Mouse (Mus musculus) testis, postnatal 14 days (tissue): ENCODE data around the gene Platr25.
A peak's percentile ranks its signal among the peaks of the same experiment; 100 is the strongest.
"Not testable (repeated sequence)": the region's sequence is repeated elsewhere in the genome, so short reads cannot be mapped to it uniquely, and the experiment has no call there.

Experiments
- DNase-seq: peaks from one replicate; pipeline ENCODE4 v3.0.0; 2021; ENCODE audit warnings: low spot score

Platr25 gene

DNA sequence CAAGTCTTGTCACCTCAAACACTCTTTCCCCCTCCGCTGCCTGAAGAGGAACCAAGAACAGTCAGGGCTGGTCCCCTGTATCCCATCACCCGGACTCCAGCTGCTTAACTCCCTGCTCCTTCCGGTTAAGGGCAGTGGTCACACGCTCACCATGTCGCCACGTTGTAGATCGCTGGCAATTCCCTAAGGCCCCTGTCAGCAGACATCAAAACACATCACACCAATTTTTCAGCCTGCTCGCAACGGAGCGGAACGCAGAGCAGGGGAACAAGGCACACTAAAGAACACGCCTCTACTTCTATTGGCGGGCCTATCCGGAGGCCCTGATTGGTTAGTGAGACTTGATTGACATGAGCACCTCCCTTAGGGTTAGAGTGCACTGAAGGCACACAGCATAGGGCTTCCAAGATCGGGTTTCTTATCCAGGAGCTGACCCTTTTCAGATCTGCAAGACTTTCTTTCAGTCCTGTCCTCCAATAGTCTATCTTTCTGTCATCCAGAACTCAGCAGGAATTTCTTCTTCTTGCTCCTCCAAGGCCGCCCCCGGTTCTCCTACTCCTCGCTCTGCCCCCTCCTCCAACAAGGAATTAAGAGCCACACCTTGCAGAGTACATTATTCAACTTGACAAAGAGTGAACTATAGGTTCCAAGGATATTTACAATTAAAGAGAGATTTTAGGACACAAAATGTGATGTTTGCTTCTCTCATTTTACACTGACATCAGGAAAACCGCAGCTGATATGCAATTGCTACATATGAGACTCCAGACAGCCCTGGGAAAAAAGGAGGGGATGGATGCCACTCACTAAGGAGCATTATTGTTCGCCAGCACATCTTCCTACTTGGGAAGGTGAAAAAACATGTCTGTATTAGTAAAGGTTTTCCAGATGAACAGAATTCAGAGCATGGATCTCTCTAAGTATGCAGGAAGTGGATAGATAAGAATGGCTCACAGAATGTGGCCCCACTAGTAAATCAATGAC, at the start of gene Platr25:
Platr25 (minus strand) TSS at position 278 of the 984 bp plus-strand sequence.
- peak; percentile 73 for DNase-seq

DNA sequence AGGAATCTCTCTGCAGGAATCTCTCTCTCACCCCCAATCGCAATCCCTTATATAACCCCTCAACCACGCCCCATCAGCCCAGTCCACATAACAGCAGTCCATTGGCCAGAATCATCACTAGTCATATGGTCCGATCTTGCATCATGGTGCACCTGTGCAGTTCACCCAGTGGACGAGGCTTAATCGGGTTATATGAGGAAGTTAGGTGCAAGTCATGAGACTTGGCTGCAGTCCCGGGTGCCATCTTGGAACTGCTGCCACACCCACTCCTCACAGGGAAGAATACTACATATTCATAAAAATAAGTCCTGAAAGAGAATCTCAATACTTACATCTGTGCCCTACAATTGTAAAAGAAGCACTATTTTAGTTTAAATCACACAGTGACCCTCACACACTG, 47.5 kb upstream of the Platr25 start:
- DNase-seq, result not testable (repeated sequence)

DNA sequence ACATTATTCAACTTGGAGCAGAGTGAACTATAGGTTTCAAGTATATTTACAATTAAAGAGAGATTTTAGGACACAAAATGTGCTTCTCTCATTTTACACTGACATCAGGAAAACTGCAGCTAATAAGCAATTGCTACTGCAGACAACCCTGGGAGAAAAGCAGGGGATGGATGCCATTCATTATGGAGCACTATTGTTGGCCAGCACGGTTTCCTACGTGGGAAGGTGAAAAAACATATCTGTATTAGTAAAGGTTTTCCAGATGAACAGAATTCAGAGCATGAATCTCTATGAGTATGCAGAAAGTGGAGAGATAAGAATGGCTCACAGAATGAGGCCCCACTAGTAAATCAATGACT, 25.6 kb upstream of the Platr25 start:
- not testable (repeated sequence) for DNase-seq

DNA sequence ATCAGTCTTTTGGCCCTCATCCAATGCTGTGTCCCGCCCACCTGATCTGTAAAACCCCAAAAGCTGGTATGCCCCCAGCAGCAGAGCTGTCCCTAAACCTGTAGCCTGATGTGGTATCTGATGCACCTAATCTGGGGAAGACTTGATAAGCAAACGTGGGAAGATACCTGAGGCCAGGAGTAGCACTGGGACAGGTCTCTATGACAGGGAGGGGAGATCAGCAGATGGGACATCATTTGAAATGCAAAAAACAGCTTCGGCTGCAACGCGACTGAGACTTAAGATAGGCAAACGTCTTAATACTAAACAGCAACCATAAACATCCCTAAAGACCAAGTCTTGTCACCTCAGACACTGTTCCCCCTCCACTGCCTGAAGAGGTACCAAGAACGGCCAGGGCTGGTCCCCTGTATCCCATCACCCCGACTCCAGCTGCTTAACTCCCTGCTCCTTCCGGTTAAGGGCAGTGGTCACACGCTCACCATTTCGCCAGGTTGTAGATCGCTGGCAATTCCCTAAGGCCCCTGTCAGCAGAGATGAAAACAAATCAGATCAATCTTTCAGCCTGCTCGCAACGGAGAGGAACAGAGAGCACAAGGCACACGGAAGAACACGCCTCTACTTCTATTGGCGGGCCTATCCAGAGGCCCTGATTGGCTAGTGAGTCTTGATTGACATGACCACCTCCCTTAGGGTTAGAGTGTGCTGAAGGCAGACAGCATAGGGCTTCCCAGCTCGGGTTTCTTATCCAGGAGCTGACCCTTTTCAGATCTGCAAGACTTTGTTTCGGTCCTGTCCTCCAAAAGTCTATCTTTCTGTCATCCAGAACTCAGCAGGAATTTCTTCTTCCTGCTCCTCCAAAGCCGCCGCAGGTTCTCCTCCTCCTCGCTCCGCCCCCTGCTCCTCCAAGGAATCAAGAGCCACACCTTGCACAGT, 25.0 kb upstream of the Platr25 start, which contains the start of gene Gm5141:
Gm5141 (minus strand) TSS at position 610 of the 936 bp plus-strand sequence.
- peak; percentile 29 for DNase-seq

DNA sequence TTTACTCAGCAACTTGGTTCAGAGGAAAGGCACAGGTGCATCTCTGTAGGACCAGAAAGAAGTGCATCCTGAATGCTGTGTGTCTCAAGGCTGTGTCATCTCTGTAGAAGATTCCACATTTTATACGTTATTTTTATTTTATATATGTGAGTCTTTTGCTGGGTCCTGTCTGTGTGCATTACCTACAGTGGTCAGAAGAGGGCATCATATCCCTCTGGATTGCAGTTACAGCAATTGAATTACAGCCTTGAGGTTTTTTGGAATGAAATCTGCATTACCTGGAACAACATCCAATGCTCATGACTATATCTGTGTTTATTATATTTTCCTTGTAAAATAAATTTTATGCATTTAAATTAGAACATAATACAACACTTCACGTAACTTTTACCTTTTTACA, 3.3 kb upstream of the Platr25 start:
- not testable (repeated sequence) for DNase-seq

DNA sequence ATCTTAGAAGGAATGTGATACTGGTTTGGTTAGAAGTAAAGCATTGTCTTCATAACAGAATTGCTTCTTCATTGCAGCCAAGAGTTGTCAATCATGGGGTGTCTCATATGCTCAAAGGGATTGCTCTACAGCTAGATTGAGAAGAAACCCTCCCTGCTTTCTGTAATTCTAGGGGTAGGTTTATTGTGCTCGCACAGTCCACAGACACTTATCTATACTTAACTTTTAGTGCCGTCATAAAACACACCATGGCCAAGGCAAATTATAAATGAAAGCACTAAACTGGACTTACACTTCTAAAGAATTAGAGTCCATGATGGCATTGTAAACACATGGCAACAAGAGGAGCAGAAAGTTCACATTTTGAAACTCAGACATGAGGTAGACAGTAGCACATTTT, 27.2 kb downstream of the Platr25 start:
- DNase-seq, result no peak

DNA sequence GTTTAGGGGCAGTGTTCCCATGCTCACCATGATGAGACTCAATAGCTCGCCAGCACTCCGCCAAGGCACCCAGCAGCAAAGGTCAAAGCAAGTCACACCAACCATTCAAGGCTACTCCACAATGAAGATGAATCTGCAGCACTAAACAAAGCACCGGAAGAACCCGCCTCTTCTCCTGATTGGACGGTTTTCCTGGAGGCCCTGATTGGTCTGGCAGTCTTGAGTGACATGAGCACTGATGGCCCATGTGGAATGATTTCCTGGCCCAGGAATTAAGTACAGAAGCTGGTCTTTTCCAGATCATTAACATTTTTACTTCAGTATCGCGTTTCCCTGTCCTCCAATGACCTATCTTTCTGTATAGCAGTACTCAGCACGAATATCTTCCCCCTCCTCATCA, 47.9 kb downstream of the Platr25 start:
- DNase-seq, result peak; percentile 22

DNA sequence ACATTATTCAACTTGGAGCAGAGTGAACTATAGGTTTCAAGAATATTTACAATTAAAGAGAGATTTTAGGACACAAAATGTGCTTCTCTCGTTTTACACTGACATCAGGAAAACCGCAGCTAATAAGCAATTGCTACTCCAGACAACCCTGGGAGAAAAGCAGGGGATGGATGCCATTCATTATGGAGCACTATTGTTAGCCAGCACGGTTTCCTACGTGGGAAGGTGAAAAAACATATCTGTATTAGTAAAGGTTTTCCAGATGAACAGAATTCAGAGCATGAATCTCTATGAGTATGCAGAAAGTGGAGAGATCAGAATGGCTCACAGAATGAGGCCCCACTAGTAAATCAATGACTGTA, 75.2 kb downstream of the Platr25 start:
- not testable (repeated sequence) for DNase-seq

DNA sequence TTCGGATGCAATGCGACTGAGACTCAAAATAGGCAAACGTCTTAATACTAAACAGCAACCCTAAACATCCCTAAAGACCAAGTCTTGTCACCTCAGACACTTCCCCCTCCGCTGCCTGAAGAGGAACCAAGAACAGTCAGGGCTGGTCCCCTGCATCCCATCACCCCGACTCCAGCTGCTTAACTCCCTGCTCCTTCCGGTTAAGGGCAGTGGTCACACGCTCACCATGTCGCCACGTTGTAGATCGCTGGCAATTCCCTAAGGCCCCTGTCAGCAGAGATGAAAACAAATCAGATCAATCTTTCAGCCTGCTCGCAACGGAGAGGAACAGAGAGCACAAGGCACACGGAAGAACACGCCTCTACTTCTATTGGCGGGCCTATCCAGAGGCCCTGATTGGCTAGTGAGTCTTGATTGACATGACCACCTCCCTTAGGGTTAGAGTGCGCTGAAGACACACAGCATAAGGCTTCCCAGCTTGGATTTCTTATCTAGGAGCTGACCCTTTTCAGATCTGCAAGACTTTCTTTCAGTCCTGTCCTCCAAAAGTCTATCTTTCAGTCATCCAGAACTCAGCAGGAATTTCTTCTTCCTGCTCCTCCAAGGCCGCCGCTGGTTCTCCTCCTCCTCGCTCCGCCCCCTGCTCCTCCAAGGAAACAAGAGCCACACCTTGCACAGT, 75.8 kb downstream of the Platr25 start:
- peak; percentile 33 for DNase-seq

DNA sequence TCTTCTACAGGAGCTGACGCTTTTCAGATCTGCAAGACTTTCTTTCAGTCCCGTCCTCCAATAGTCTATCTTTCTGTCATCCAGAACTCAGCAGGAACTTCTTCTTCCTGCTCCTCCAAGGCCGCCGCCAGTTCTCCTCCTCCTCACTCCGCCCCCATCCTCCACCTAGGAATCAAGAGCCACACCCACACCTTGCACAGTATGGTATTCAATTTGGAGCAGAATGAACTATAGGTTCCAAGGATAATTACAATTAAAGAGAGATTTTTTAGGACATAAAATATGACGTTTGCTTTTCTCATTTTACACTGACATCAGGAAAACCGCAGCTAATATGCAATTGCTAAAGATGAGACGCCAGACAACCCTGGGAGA, 107.2 kb downstream of the Platr25 start:
- no peak for DNase-seq

DNA sequence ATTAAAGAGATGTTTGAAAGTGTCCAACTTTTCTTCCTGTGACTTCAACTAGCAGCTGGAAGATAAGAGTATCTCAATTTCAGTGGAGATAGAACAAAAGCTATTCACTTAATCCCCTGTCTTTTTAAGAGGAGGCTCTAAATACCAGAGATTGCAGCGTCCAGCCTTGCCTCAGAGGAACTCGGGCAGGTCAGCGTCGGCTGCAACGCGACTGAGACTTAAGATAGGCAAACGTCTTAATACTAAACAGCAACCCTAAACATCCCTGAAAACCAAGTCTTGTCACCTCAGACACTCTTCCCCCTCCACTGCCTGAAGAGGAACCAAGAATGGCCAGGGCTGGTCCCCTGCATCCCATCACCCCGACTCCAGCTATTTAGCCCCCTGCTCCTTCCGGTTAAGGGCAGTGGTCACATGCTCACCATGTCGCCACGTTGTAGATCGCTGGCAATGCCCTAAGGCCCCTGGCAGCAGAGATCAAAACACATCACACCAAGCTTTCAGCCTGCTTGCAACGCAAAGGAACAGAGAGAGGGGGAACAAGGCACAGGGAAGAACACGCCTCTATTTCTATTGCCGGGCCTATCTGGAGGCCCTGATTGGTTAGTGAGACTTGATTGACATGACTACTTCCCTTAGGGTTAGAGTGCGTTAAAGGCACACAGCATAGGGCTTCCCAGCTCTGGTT, 107.7 kb downstream of the Platr25 start:
- peak; percentile 77 for DNase-seq

DNA sequence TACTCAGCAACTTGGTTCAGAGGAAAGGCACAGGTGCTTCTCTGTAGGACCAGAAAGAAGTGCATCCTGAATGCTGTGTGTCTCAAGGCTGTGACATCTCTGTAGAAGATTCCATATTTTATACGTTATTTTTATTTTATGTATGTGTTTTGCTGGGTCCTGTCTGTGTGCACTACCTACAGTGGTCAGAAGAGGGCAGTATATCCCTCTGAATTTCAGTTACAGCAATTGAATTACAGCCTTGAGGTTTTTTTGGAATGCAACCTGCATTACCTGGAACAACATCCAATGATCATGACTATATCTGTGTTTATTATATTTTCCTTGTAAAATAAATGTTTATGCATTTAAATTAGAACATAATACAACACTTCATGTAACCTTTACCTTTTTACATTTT, 133.4 kb downstream of the Platr25 start:
- not testable (repeated sequence) for DNase-seq

DNA sequence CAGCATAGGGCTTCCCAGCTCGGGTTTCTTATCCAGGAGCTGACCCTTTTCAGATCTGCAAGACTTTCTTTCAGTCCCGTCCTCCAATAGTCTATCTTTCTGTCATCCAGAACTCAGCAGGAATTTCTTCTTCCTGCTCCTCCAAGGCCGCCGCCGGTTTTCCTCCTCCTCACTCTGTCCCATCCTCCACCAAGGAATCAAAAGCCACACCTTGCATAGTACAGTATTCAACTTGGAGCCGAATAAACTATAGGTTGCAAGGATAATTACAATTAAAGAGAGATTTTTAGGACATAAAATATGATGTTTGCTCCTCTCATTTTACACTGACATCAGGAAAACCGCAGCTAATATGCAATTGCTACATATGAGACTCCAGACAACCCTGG, 136.2 kb downstream of the Platr25 start:
- DNase-seq, result not testable (repeated sequence)

DNA sequence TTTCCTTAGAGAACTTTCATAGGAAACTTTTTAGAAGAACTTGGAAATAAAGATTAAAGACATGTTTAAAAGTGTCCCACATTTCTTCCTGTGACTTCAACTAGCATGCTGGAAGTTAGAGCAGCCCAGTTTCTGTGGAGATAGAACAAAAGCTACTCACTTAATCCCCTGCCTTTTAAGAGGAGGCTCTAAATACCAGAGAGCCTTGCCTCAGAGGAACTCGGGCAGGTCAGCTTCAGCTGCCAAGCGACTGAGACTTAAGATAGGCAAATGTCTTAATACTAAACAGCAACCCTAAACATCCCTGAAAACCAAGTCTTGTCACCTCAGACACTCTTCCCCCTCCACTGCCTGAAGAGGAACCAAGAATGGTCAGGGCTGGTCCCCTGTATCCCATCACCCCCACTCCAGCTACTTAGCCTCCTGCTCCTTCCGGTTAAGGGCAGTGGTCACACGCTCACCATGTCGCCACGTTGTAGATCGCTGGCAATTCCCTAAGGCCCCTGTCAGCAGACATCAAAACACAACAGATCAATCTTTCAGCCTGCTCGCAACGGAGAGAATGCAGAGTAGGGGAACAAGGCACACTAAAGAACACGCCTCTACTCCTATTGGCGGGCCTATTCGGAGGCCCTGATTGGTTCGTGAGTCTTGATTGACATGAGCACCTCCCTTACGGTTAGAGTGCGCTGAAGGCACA, 136.8 kb downstream of the Platr25 start, which contains the start of gene 6720489N17Rik:
6720489N17Rik (minus strand) TSS at position 606 of the 700 bp plus-strand sequence.
- peak; percentile 80 for DNase-seq
